Mouse (Mus musculus) liver, embryonic 14.5 days (tissue): ENCODE results near the gene Six5. TPM values are rescaled to one million over a fixed set of nuclear protein-coding genes. Genes with fewer than 3 reads are reported as not detected.
A peak's percentile ranks its signal among the peaks of the same experiment; 100 is the strongest.

ENCODE experiments used
- ATAC-seq: fragments of 200-750 bp; cut with Nextera tagmentation; 2 replicates; pipeline ENCODE4 v1.8.0; 2017; ENCODE audit warnings: moderate number of reproducible peaks, mild to moderate bottlenecking, moderate library complexity; ENCODE audit not compliant: insufficient read depth
- DNase-seq, 3 experiments: peaks; one replicate each; pipeline ENCODE4 v3.0.0-alpha.2; 2012 to 2013; ENCODE audit warnings: low read depth in 3 of 3, low spot score in 3 of 3
- H3K27ac ChIP-seq: fragments of 300-500 bp; sonication (generic); 2 replicates; pipeline ENCODE4 v1.5.1; 2014; ENCODE audit warnings: moderate library complexity, mild to moderate bottlenecking, control low read depth, inconsistent platforms
- H3K27me3 ChIP-seq: fragments of 300-500 bp; sonication (generic); 2 replicates; pipeline ENCODE4 v1.6.1; 2014; ENCODE audit warnings: mild to moderate bottlenecking, low read length, moderate library complexity; ENCODE audit not compliant: control insufficient read depth, insufficient read depth
- H3K36me3 ChIP-seq: fragments of 300-500 bp; sonication (generic); replicated peaks from 2 replicates; pipeline ENCODE4 v1.6.1; 2014; ENCODE audit warnings: low read depth; ENCODE audit not compliant: control insufficient read depth, insufficient read depth
- H3K4me1 ChIP-seq, 2 experiments: fragments of 200-500 bp in 1 of 2; fragments of 300-500 bp in 1 of 2; sonication (generic) in 1 of 2; replicated peaks; 2 replicates each; pipeline ENCODE4 v1.6.1; 2012 to 2014; ENCODE audit warnings: antibody characterized with exemption in 1 of 2, inconsistent platforms in 1 of 2, low read length in 1 of 2; ENCODE audit not compliant: control insufficient read depth in 2 of 2, insufficient read depth in 2 of 2
- H3K4me2 ChIP-seq: fragments of 300-500 bp; sonication (generic); 2 replicates; pipeline ENCODE4 v1.6.1; 2014; ENCODE audit warnings: low read depth, mild to moderate bottlenecking, control low read depth, moderate library complexity
- H3K4me3 ChIP-seq, 2 experiments: fragments of 200-500 bp in 1 of 2; fragments of 300-500 bp in 1 of 2; sonication (generic) in 1 of 2; 2 replicates each; pipeline ENCODE4 v1.5.1; 2012 to 2014; ENCODE audit warnings: low read depth in 2 of 2, low read length in 2 of 2, mild to moderate bottlenecking in 2 of 2, control low read depth in 1 of 2, inconsistent platforms in 1 of 2, moderate library complexity in 1 of 2; ENCODE audit not compliant: insufficient read depth in 1 of 2
- H3K9ac ChIP-seq: fragments of 300-500 bp; sonication (generic); replicated peaks from 2 replicates; pipeline ENCODE4 v1.6.1; 2014; ENCODE audit warnings: mild to moderate bottlenecking, control low read depth, moderate library complexity
- H3K9me3 ChIP-seq: fragments of 300-500 bp; sonication (generic); 2 replicates; pipeline ENCODE4 v1.6.1; 2016; ENCODE audit warnings: low read length, mixed read lengths; ENCODE audit not compliant: control insufficient read depth
- CTCF ChIP-seq: IDR thresholded peaks from 2 replicates; pipeline ENCODE4 v1.5.1; 2016; ENCODE audit warnings: antibody characterized with exemption, low read depth, control low read depth
- EP300 ChIP-seq: IDR thresholded peaks from 2 replicates; pipeline ENCODE4 v1.6.1; 2016; ENCODE audit warnings: antibody characterized with exemption, low read depth
- WGBS: fragments of 180-500 bp; shearing (Covaris S2); extraction: QIAGEN DNeasy Blood & Tissue Kit; methylation state at CpG from one replicate; pipeline ENCODE4 v1.1.7; 2014; ENCODE audit not compliant: insufficient replicate concordance; 5-methylcytosine and 5-hydroxymethylcytosine counted together
- microRNA-seq: library from miRNA; unstranded; fragments of <30 nt; microRNA quantifications from one replicate; pipeline ENCODE4, GENCODE M21; 2016
- polyA plus RNA-seq, 2 experiments: library from polyadenylated mRNA; depleted of rRNA in 1 of 2; stranded (reverse) in 1 of 2; unstranded in 1 of 2; fragments of >200 nt; fragmentation: Nextera tagmentation in 1 of 2; extraction: Ambion mirVana in 1 of 2; gene quantifications; 2 replicates each; pipeline versions ENCODE4 v1.2.1 to v1.2.3; 2012 to 2014

Six5 gene
- polyA plus RNA-seq, 2 experiments = 0.60 to 3.3 TPM

- no peak overlapping the region for H3K9ac ChIP-seq
- TF ChIP-seq CTCF (no peak), EP300 (no peak)
- no peaks in the 10 kb centered on the region for H3K9me3 ChIP-seq
- no peaks in the 10 kb centered on the region for H3K27me3 ChIP-seq
- no peak for DNase-seq
- peaks cover 0 to 3% of the 10 kb centered on the region in 2 experiments; a peak in 2 of 4 replicates for H3K4me1 ChIP-seq
- ATAC-seq = no peak
- H3K4me2 ChIP-seq = no peak overlapping the region
- peaks cover 18% of the 10 kb centered on the region for H3K36me3 ChIP-seq
- H3K4me3 ChIP-seq = no peak overlapping the region
- 89% methylated on average over 13 of the region's 13 CpGs for WGBS
- H3K27ac ChIP-seq = no peak overlapping the region
Measured at GRCm38 (mm10) chr7:19136168-19136567, 41.8 kb downstream of the Six5 start.

GRCm38 (mm10) chr7:19136673-19137334 is 42.4 kb downstream of the Six5 start:
- H3K4me1 ChIP-seq = peaks cover 0 to 2% of the 10 kb centered on the region in 2 experiments; a peak in 1 of 4 replicates
- H3K9ac ChIP-seq = no peak overlapping the region
- H3K27ac ChIP-seq = no peak overlapping the region
- no peaks in the 10 kb centered on the region for H3K27me3 ChIP-seq
- H3K9me3 ChIP-seq = no peaks in the 10 kb centered on the region
- TF ChIP-seq CTCF (no peak), EP300 (no peak)
- H3K4me3 ChIP-seq = no peak overlapping the region
- 87% methylated on average over 38 of the region's 38 CpGs for WGBS
- H3K4me2 ChIP-seq = no peak overlapping the region
- no peak for ATAC-seq
- no peak for DNase-seq
- H3K36me3 ChIP-seq = peaks cover 18% of the 10 kb centered on the region

- H3K27me3 ChIP-seq = no peaks in the 10 kb centered on the region
- no peaks in the 10 kb centered on the region for H3K9me3 ChIP-seq
- H3K36me3 ChIP-seq = peaks cover 18% of the 10 kb centered on the region
- H3K4me2 ChIP-seq = no peak overlapping the region
- H3K4me1 ChIP-seq = no peaks in the 10 kb centered on the region
- 46% methylated on average over 5 of the region's 5 CpGs for WGBS
- DNase-seq (no peak), ATAC-seq (no peak)
- no peak overlapping the region for H3K27ac ChIP-seq
- no peak overlapping the region for H3K4me3 ChIP-seq
- no peak overlapping the region for H3K9ac ChIP-seq
- TF ChIP-seq CTCF (peak; percentile 66), EP300 (no peak)
Measured at GRCm38 (mm10) chr7:19137380-19137779, 43.0 kb downstream of the Six5 start.

GRCm38 (mm10) chr7:19146793-19147192 is 52.4 kb downstream of the Six5 start:
- no peak overlapping the region for H3K9ac ChIP-seq
- peaks cover 14 to 16% of the 10 kb centered on the region in 2 experiments for H3K4me1 ChIP-seq
- no peaks in the 10 kb centered on the region for H3K27me3 ChIP-seq
- ATAC-seq (no peak), DNase-seq (no peak)
- H3K9me3 ChIP-seq = no peaks in the 10 kb centered on the region
- H3K27ac ChIP-seq = no peak overlapping the region
- H3K4me3 ChIP-seq = no peak overlapping the region
- peaks cover 6% of the 10 kb centered on the region; the same call in 1 of the 2 replicates for H3K36me3 ChIP-seq
- H3K4me2 ChIP-seq = no peak overlapping the region
- TF ChIP-seq EP300 = no peak
- TF ChIP-seq CTCF = no peak
- WGBS = 69% methylated on average over 10 of the region's 10 CpGs

GRCm38 (mm10) chr7:19147497-19148045 is 53.2 kb downstream of the Six5 start:
- DNase-seq (no peak), ATAC-seq (no peak)
- Histone ChIP-seq H3K9ac (no peak overlapping the region), H3K36me3 (peaks cover 10% of the 10 kb centered on the region), H3K27me3 (no peaks in the 10 kb centered on the region), H3K27ac (no peak overlapping the region), H3K4me1 (peaks cover 14 to 16% of the 10 kb centered on the region in 2 experiments), H3K4me3 (no peak overlapping the region; a peak in 1 of 4 replicates), H3K9me3 (no peaks in the 10 kb centered on the region), H3K4me2 (peak overlapping the region; percentile 97)
- TF ChIP-seq CTCF (no peak), EP300 (no peak)
- 40% methylated on average over 6 of the region's 6 CpGs for WGBS

Small RNA genes lying within 50 kb of the gene (microRNA-seq; reads per million reads assigned to microRNA genes)
- gene Mir3100 = not detected

Other genes with a start within 250 kb of the Six5 start
- 10.5 and 15.1 TPM in 2 replicates for gene Pglyrp1, start 223.3 kb upstream of the Six5 start, polyA plus RNA-seq (2012; rRNA removed)
- gene Pglyrp1, start 223.3 kb upstream of the Six5 start, polyA plus RNA-seq (2014; fragmentation: Nextera tagmentation; extraction: Ambion mirVana) = 23.2 and 32.0 TPM in 2 replicates
- gene Ccdc61, start 184.2 kb upstream of the Six5 start, polyA plus RNA-seq (2012; rRNA removed) = 6.5 and 10.0 TPM in 2 replicates
- gene Ccdc61, start 184.2 kb upstream of the Six5 start, polyA plus RNA-seq (2014; fragmentation: Nextera tagmentation; extraction: Ambion mirVana) = 5.5 and 6.7 TPM in 2 replicates
- 0.11 TPM in 2 replicates for gene Nova2, start 168.7 kb upstream of the Six5 start, polyA plus RNA-seq (2012; rRNA removed)
- gene Nova2, start 168.7 kb upstream of the Six5 start, polyA plus RNA-seq (2014; fragmentation: Nextera tagmentation; extraction: Ambion mirVana) = 0.03 and 0.05 TPM in 2 replicates
- not detected in 2 replicates for gene Nanos2, start 107.2 kb upstream of the Six5 start, polyA plus RNA-seq (2012; rRNA removed)
- not detected in 2 replicates for gene Nanos2, start 107.2 kb upstream of the Six5 start, polyA plus RNA-seq (2014; fragmentation: Nextera tagmentation; extraction: Ambion mirVana)
- gene Mypop, start 103.3 kb upstream of the Six5 start, polyA plus RNA-seq (2012; rRNA removed) = 0.20 and 0.21 TPM in 2 replicates
- 0.30 and 0.34 TPM in 2 replicates for gene Mypop, start 103.3 kb upstream of the Six5 start, polyA plus RNA-seq (2014; fragmentation: Nextera tagmentation; extraction: Ambion mirVana)
- gene Irf2bp1, start 90.5 kb upstream of the Six5 start, polyA plus RNA-seq (2012; rRNA removed) = 6.8 and 8.3 TPM in 2 replicates
- gene Irf2bp1, start 90.5 kb upstream of the Six5 start, polyA plus RNA-seq (2014; fragmentation: Nextera tagmentation; extraction: Ambion mirVana) = 6.8 and 7.9 TPM in 2 replicates
- gene Foxa3, start 71.1 kb upstream of the Six5 start, polyA plus RNA-seq (2012; rRNA removed) = 12.2 and 13.9 TPM in 2 replicates
- gene Foxa3, start 71.1 kb upstream of the Six5 start, polyA plus RNA-seq (2014; fragmentation: Nextera tagmentation; extraction: Ambion mirVana) = 25.7 and 26.5 TPM in 2 replicates
- gene Sympk, start 70.2 kb upstream of the Six5 start, polyA plus RNA-seq (2012; rRNA removed) = 27.3 and 29.1 TPM in 2 replicates
- gene Sympk, start 70.2 kb upstream of the Six5 start, polyA plus RNA-seq (2014; fragmentation: Nextera tagmentation; extraction: Ambion mirVana) = 10.7 and 11.8 TPM in 2 replicates
- not detected in 2 replicates for gene Rsph6a, start 39.9 kb upstream of the Six5 start, polyA plus RNA-seq (2012; rRNA removed)
- gene Rsph6a, start 39.9 kb upstream of the Six5 start, polyA plus RNA-seq (2014; fragmentation: Nextera tagmentation; extraction: Ambion mirVana) = not detected in 2 replicates
- 18.1 and 20.2 TPM in 2 replicates for gene Dmwd, start 18.4 kb upstream of the Six5 start, polyA plus RNA-seq (2012; rRNA removed)
- gene Dmwd, start 18.4 kb upstream of the Six5 start, polyA plus RNA-seq (2014; fragmentation: Nextera tagmentation; extraction: Ambion mirVana) = 3.5 and 3.7 TPM in 2 replicates
- gene Dmpk, start 10.7 kb upstream of the Six5 start, polyA plus RNA-seq (2012; rRNA removed) = 17.9 and 20.7 TPM in 2 replicates
- gene Dmpk, start 10.7 kb upstream of the Six5 start, polyA plus RNA-seq (2014; fragmentation: Nextera tagmentation; extraction: Ambion mirVana) = 8.3 and 10.6 TPM in 2 replicates
- gene Gm4969, start 23.8 kb downstream of the Six5 start, polyA plus RNA-seq (2012; rRNA removed) = 0.14 and 0.25 TPM in 2 replicates
- 0.16 and 0.22 TPM in 2 replicates for gene Gm4969, start 23.8 kb downstream of the Six5 start, polyA plus RNA-seq (2014; fragmentation: Nextera tagmentation; extraction: Ambion mirVana)
- gene Fbxo46, start 25.3 kb downstream of the Six5 start, polyA plus RNA-seq (2012; rRNA removed) = 2.0 and 2.6 TPM in 2 replicates
- gene Fbxo46, start 25.3 kb downstream of the Six5 start, polyA plus RNA-seq (2014; fragmentation: Nextera tagmentation; extraction: Ambion mirVana) = 2.6 and 3.0 TPM in 2 replicates
- gene Qpctl, start 54.7 kb downstream of the Six5 start, polyA plus RNA-seq (2012; rRNA removed) = 2.2 and 2.3 TPM in 2 replicates
- gene Qpctl, start 54.7 kb downstream of the Six5 start, polyA plus RNA-seq (2014; fragmentation: Nextera tagmentation; extraction: Ambion mirVana) = 2.3 and 3.0 TPM in 2 replicates
- 40.7 and 67.5 TPM in 2 replicates for gene Snrpd2, start 55.1 kb downstream of the Six5 start, polyA plus RNA-seq (2012; rRNA removed)
- 75.3 and 76.0 TPM in 2 replicates for gene Snrpd2, start 55.1 kb downstream of the Six5 start, polyA plus RNA-seq (2014; fragmentation: Nextera tagmentation; extraction: Ambion mirVana)
- 0.05 and 0.16 TPM in 2 replicates for gene Gipr, start 71.5 kb downstream of the Six5 start, polyA plus RNA-seq (2012; rRNA removed)
- 0.10 TPM in 1 of 2 replicates, not detected in the other for gene Gipr, start 71.5 kb downstream of the Six5 start, polyA plus RNA-seq (2014; fragmentation: Nextera tagmentation; extraction: Ambion mirVana)
- gene Eml2, start 81.8 kb downstream of the Six5 start, polyA plus RNA-seq (2012; rRNA removed) = 6.1 and 7.3 TPM in 2 replicates
- 0.98 and 1.3 TPM in 2 replicates for gene Eml2, start 81.8 kb downstream of the Six5 start, polyA plus RNA-seq (2014; fragmentation: Nextera tagmentation; extraction: Ambion mirVana)
- gene Gpr4, start 117.9 kb downstream of the Six5 start, polyA plus RNA-seq (2012; rRNA removed) = 0.35 and 0.53 TPM in 2 replicates
- 0.10 and 0.23 TPM in 2 replicates for gene Gpr4, start 117.9 kb downstream of the Six5 start, polyA plus RNA-seq (2014; fragmentation: Nextera tagmentation; extraction: Ambion mirVana)
- gene Opa3, start 133.7 kb downstream of the Six5 start, polyA plus RNA-seq (2012; rRNA removed) = 8.3 and 9.1 TPM in 2 replicates
- 12.8 and 14.6 TPM in 2 replicates for gene Opa3, start 133.7 kb downstream of the Six5 start, polyA plus RNA-seq (2014; fragmentation: Nextera tagmentation; extraction: Ambion mirVana)
- 35.3 and 39.9 TPM in 2 replicates for gene Vasp, start 177.2 kb downstream of the Six5 start, polyA plus RNA-seq (2012; rRNA removed)
- gene Vasp, start 177.2 kb downstream of the Six5 start, polyA plus RNA-seq (2014; fragmentation: Nextera tagmentation; extraction: Ambion mirVana) = 25.5 and 31.0 TPM in 2 replicates
- gene Ppm1n, start 185.5 kb downstream of the Six5 start, polyA plus RNA-seq (2012; rRNA removed) = 0.04 TPM in 1 of 2 replicates, not detected in the other
- not detected in 2 replicates for gene Ppm1n, start 185.5 kb downstream of the Six5 start, polyA plus RNA-seq (2014; fragmentation: Nextera tagmentation; extraction: Ambion mirVana)
- gene Rtn2, start 188.0 kb downstream of the Six5 start, polyA plus RNA-seq (2012; rRNA removed) = 2.9 and 4.1 TPM in 2 replicates
- 2.6 and 3.0 TPM in 2 replicates for gene Rtn2, start 188.0 kb downstream of the Six5 start, polyA plus RNA-seq (2014; fragmentation: Nextera tagmentation; extraction: Ambion mirVana)
- 0.03 and 0.04 TPM in 2 replicates for gene Fosb, start 215.5 kb downstream of the Six5 start, polyA plus RNA-seq (2012; rRNA removed)
- not detected in 2 replicates for gene Fosb, start 215.5 kb downstream of the Six5 start, polyA plus RNA-seq (2014; fragmentation: Nextera tagmentation; extraction: Ambion mirVana)